Mouse (Mus musculus): ENCODE measurements around the gene Bcar3.

- TF ChIP-seq CTCF (conservative IDR thresholded peaks at IDR 0.05 in 1 of 2, IDR thresholded peaks at IDR 0.05 in 1 of 2; ENCODE audit: low read depth in 2 of 2, low read length in 2 of 2), result no peak
- no peak for TF ChIP-seq E2F4 (IDR thresholded peaks at IDR 0.05; ENCODE audit: insufficient replicate concordance, low read depth, low read length)
- TF ChIP-seq EP300 (IDR thresholded peaks at IDR 0.05; ENCODE audit: low read length), result no peak
- TF ChIP-seq CHD1 (IDR thresholded peaks at IDR 0.05; ENCODE audit: low read depth, low read length), result no peak
- no peak for TF ChIP-seq ZMIZ1 (IDR thresholded peaks at IDR 0.05; ENCODE audit: low read depth, low read length)
- no peak for TF ChIP-seq CHD2 (IDR thresholded peaks at IDR 0.05; ENCODE audit: low read length)
- no peak for TF ChIP-seq TCF12 (IDR thresholded peaks at IDR 0.05; ENCODE audit: low read depth, low read length)
- no peak for TF ChIP-seq MYC (IDR thresholded peaks at IDR 0.05; ENCODE audit: low read depth, low read length)
- TF ChIP-seq MAX (IDR thresholded peaks at IDR 0.05; ENCODE audit: low read length), result no peak
- no peak for TF ChIP-seq HCFC1 (IDR thresholded peaks at IDR 0.05; ENCODE audit: low read depth, low read length)
- no peak for TF ChIP-seq UBTF (IDR thresholded peaks at IDR 0.05; ENCODE audit: low read depth, low read length)
- TF ChIP-seq POLR2AphosphoS2 (IDR thresholded peaks at IDR 0.05; ENCODE audit: low read depth, low read length), result no peak
These were observed 218.9 kb downstream of the Bcar3 start for GRCm38 (mm10) chr3:122512725-122513375.
